Mouse (Mus musculus): ENCODE results near the gene Tsc1.

GRCm38 (mm10) chr2:28596998-28597397 lies 44.0 kb upstream of the Tsc1 start:
- TF ChIP-seq EP300 (IDR thresholded peaks at IDR 0.05; ENCODE audit: low read depth): no peak
- TF ChIP-seq CTCF (IDR thresholded peaks at IDR 0.05; ENCODE audit: low read depth): no peak

Data from heart, postnatal 0 days (tissue).